Mouse (Mus musculus) forebrain, embryonic 14.5 days (tissue): ENCODE measurements around the gene Musk. TPM values are rescaled to one million over a fixed set of nuclear protein-coding genes. Genes with fewer than 3 reads are reported as not detected.
A peak's percentile ranks its signal among the peaks of the same experiment; 100 is the strongest.

Experiments
- ATAC-seq: fragments of 200-750 bp; cut with Nextera tagmentation; 2 replicates; pipeline ENCODE4 v1.8.0; 2017; ENCODE audit warnings: mild to moderate bottlenecking, moderate library complexity
- DNase-seq: peaks from one replicate; pipeline ENCODE4 v3.0.0-alpha.2; 2015; ENCODE audit warnings: low spot score
- H3K27ac ChIP-seq: fragments of 300-500 bp; sonication (generic); 2 replicates; pipeline ENCODE4 v1.5.1; 2014; ENCODE audit warnings: low read depth, mild to moderate bottlenecking, control low read depth, low read length, moderate library complexity
- H3K27me3 ChIP-seq: fragments of 300-500 bp; sonication (generic); replicated peaks from 2 replicates; pipeline ENCODE4 v1.6.1; 2014; ENCODE audit warnings: low read length, control low read depth, mixed read lengths; ENCODE audit not compliant: control insufficient read depth, insufficient read depth
- H3K36me3 ChIP-seq: fragments of 300-500 bp; sonication (generic); 2 replicates; pipeline ENCODE4 v1.6.1; 2014; ENCODE audit warnings: low read length, control low read depth; ENCODE audit not compliant: control insufficient read depth, insufficient read depth
- H3K4me1 ChIP-seq: fragments of 300-500 bp; sonication (generic); 2 replicates; pipeline ENCODE4 v1.6.1; 2014; ENCODE audit warnings: antibody characterized with exemption, low read length, control low read depth; ENCODE audit not compliant: control insufficient read depth, insufficient read depth
- H3K4me2 ChIP-seq: fragments of 300-500 bp; sonication (generic); 2 replicates; pipeline ENCODE4 v1.6.1; 2014; ENCODE audit warnings: mild to moderate bottlenecking, control low read depth, low read length
- H3K4me3 ChIP-seq: fragments of 300-500 bp; sonication (generic); 2 replicates; pipeline ENCODE4 v1.5.1; 2014; ENCODE audit warnings: low read depth, low read length, control low read depth
- H3K9ac ChIP-seq: fragments of 300-500 bp; sonication (generic); 2 replicates; pipeline ENCODE4 v1.6.1; 2014; ENCODE audit warnings: mild to moderate bottlenecking, low read length, control low read depth, moderate library complexity
- H3K9me3 ChIP-seq: fragments of 300-500 bp; sonication (generic); replicated peaks from 2 replicates; pipeline ENCODE4 v1.6.1; 2016; ENCODE audit warnings: low read length, control low read depth, mixed read lengths; ENCODE audit not compliant: control insufficient read depth
- WGBS: fragments of 180-500 bp; shearing (Covaris S2); extraction: QIAGEN DNeasy Blood & Tissue Kit; methylation state at CpG from one replicate; pipeline ENCODE4 v1.1.7; 2014; 5-methylcytosine and 5-hydroxymethylcytosine counted together
- polyA plus RNA-seq: library from polyadenylated mRNA; unstranded; fragments of >200 nt; fragmentation: Nextera tagmentation; extraction: Ambion mirVana; gene quantifications from 2 replicates; pipeline ENCODE4 v1.2.1, GENCODE M21; 2014

Gene Musk
- polyA plus RNA-seq, 1 experiment from 2014 or later: not detected

- Histone ChIP-seq H3K27ac (no peak overlapping the region), H3K9me3 (no peaks in the 10 kb centered on the region), H3K36me3 (no peaks in the 10 kb centered on the region), H3K9ac (no peak overlapping the region), H3K27me3 (no peaks in the 10 kb centered on the region), H3K4me3 (no peak overlapping the region), H3K4me2 (no peak overlapping the region), H3K4me1 (no peaks in the 10 kb centered on the region)
- ATAC-seq (no peak), DNase-seq (no peak)
- WGBS: 90% methylated on average over 6 of the region's 6 CpGs
Observed at GRCm38 (mm10) chr4:58365321-58365720, 79.6 kb downstream of the Musk start.

- 84% methylated on average over 1 of the region's 1 CpGs for WGBS
- no peaks in the 10 kb centered on the region for H3K9me3 ChIP-seq
Observed at GRCm38 (mm10) chr4:58371106-58371505, 85.3 kb downstream of the Musk start.

DNA sequence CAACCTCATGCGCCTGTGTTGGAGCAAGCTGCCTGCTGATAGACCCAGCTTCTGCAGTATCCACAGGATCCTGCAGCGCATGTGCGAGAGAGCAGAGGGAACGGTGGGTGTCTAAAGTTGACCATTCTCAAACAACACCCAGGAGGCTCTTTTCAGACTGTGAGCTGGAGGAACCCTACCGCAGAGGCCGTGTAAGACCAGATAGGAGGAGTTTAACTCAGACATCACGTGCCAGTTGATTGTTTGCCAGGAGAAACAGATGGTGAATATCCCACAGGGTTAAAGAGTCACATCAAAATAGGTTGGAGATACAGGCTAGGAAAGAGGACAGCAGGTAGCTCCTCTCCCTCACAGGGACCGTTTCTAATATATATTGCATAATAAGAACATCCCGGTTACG lies 87.8 kb downstream of the Musk start:
- Histone ChIP-seq H3K4me2 (no peak overlapping the region), H3K9me3 (no peaks in the 10 kb centered on the region), H3K36me3 (no peaks in the 10 kb centered on the region), H3K4me1 (no peaks in the 10 kb centered on the region), H3K27me3 (no peaks in the 10 kb centered on the region), H3K4me3 (no peak overlapping the region), H3K27ac (no peak overlapping the region), H3K9ac (no peak overlapping the region)
- ATAC-seq (no peak), DNase-seq (no peak)
- 92% methylated on average over 10 of the region's 10 CpGs for WGBS

More at GRCm38 (mm10) chr4:58371106-58371505, 85.3 kb downstream of the Musk start:
- Histone ChIP-seq H3K9ac (no peak overlapping the region), H3K36me3 (no peaks in the 10 kb centered on the region), H3K4me2 (no peak overlapping the region), H3K27me3 (no peaks in the 10 kb centered on the region), H3K27ac (no peak overlapping the region), H3K4me3 (no peak overlapping the region), H3K4me1 (no peaks in the 10 kb centered on the region)
- ATAC-seq (no peak), DNase-seq (no peak)

DNA sequence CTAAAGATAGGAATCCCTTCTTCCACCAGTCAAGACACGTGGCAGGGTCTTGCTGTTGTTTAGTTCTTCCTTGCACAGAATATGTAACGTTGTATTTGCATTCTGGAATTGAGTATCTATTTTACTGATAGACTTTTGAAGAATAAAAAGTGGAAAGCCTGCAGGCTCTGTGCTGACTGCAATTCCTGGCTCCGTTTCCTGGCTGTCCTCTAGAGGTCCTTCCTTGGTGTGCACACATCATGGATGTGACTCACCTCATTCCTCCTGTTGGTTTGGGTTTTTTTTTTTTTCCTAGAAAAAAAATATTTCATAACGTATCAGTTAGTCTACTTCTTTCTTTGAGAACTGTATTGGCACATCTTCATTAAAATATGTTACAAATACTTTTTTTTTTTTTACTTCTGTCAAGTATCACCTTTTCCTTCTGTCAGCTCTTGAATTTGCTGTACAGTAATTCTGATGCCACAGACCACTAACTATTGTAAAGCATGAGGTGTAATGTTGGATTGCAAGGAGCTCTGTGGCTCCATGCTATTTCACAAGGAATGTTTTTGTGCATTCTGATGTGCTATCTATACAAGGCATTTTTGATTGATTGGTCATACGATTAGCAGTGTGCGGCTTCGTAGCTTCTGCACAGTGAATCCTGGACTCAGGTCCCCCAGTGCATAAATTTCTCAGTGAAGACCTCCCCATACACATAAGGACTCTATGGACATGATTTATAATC lies 88.5 kb downstream of the Musk start:
- no peak overlapping the region for H3K4me2 ChIP-seq
- DNase-seq (no peak), ATAC-seq (no peak)
- no peak overlapping the region for H3K9ac ChIP-seq
- H3K4me1 ChIP-seq: no peaks in the 10 kb centered on the region
- no peak overlapping the region for H3K27ac ChIP-seq
- H3K4me3 ChIP-seq: no peak overlapping the region
- no peaks in the 10 kb centered on the region for H3K27me3 ChIP-seq
- H3K9me3 ChIP-seq: no peaks in the 10 kb centered on the region
- 89% methylated on average over 7 of the region's 7 CpGs for WGBS
- H3K36me3 ChIP-seq: no peaks in the 10 kb centered on the region

DNA sequence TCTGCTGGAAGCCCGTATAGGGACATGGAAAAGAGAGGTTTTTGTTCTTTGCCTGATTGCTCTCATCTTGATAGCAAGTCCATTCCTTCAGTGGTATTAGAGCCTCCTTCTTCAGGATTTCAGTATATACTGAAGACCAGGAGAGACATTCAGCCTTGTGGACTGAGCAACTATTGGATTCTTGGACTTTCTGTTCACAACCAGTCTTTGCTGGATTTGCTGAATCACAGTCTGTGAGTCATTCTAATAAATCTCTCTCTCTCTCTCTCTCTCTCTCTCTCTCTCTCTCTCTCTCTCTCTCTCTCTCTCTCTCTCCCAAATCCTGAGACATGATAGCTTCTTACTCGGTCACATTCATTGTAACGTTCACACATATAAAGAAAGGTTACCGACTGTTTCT lies 93.4 kb downstream of the Musk start:
- H3K4me2 ChIP-seq: no peak overlapping the region
- no peak overlapping the region for H3K4me3 ChIP-seq
- no peaks in the 10 kb centered on the region for H3K27me3 ChIP-seq
- H3K9me3 ChIP-seq: no peaks in the 10 kb centered on the region
- H3K4me1 ChIP-seq: no peaks in the 10 kb centered on the region
- ATAC-seq (no peak), DNase-seq (no peak)
- no peaks in the 10 kb centered on the region for H3K36me3 ChIP-seq
- 88% methylated on average over 4 of the region's 4 CpGs for WGBS
- no peak overlapping the region for H3K9ac ChIP-seq
- H3K27ac ChIP-seq: no peak overlapping the region

GRCm38 (mm10) chr4:58400861-58401341 lies 115.1 kb downstream of the Musk start:
- Histone ChIP-seq H3K9ac (no peak overlapping the region), H3K27me3 (no peaks in the 10 kb centered on the region), H3K36me3 (no peaks in the 10 kb centered on the region), H3K4me2 (no peak overlapping the region), H3K9me3 (no peaks in the 10 kb centered on the region), H3K27ac (no peak overlapping the region), H3K4me3 (no peak overlapping the region), H3K4me1 (no peaks in the 10 kb centered on the region)
- peak; percentile 81 for DNase-seq
- peak; percentile 76; the same call in 1 of the 2 replicates for ATAC-seq
- WGBS: 81% methylated on average over 12 of the region's 12 CpGs

DNA sequence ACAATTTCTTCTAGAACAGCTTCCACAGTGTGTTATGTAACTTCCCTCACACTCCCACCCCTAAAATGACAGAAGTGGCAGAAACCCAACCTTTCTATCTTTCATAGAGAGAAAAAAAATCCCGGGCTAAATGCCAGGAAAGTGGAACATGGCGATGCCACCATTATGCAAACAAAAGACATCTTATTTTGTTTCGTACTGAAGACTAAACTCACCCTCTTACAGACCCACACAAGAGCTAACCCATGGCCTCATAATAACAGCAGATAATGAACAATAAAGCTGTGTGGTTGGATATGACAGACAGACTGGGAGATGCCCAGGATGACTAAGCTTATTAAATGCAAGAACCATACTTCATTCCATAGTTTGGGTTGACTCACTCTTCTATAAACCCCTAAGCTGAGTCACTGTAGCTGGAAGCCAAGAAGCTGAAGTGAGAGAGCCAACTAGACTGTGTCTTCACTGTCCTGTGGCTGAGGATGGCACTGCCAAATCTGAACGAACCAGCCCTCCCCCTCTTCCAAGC lies 116.3 kb downstream of the Musk start:
- no peak overlapping the region for H3K4me3 ChIP-seq
- H3K9me3 ChIP-seq: no peaks in the 10 kb centered on the region
- no peaks in the 10 kb centered on the region for H3K4me1 ChIP-seq
- DNase-seq: peak; percentile 52
- no peak overlapping the region for H3K9ac ChIP-seq
- no peaks in the 10 kb centered on the region for H3K27me3 ChIP-seq
- H3K4me2 ChIP-seq: no peak overlapping the region
- no peak for ATAC-seq
- 73% methylated on average over 4 of the region's 4 CpGs for WGBS
- H3K27ac ChIP-seq: no peak overlapping the region
- no peaks in the 10 kb centered on the region for H3K36me3 ChIP-seq

DNA sequence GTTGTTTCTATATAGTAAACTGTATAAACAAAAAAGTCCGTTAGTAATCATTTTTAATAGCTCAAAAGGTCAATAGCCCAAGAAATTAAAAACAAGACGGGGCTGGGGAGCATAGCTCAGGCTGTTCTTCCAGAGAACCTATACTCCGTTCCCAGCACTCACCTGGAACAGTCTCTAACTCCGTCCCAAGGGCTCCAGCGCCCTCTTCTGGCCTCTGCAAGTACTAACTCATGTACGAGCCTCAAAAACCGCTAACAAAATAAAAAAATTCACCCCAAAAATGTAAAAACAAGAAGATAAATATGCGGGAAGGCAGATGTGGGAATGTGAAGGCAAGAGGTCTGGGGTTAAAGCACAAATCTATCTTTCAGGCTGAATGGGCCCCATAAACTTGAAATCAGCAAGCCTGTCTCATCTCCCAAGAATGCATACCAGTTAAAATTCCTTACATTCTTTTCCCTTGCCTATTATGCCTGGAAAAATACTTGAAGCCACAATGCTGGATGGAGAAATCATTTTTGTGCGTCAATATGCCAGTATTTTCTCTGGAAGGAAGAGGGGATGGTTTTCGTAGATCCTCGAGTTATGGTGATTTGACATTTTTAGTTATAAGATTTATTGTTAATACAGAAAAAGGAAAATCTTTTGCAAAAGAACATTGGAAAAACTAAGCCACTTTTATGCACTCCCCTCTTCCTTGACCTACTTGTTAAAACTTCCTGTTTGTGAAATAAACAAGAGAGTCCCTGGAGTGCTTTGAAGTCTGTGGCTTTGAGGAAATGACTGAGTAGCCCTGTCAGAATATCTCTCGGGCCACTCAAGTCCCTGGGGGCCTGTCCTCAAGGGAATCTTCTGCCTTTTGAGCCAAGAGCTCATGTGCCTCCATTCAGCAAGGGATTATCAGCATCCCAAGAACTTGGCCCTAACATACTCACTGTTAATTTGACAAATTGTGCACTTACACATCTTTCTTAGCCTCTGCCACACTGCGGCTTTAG lies 127.7 kb downstream of the Musk start:
- H3K9me3 ChIP-seq: no peaks in the 10 kb centered on the region
- 84% methylated on average over 13 of the region's 13 CpGs for WGBS
- no peaks in the 10 kb centered on the region for H3K27me3 ChIP-seq
- H3K9ac ChIP-seq: no peak overlapping the region
- ATAC-seq: no peak
- H3K36me3 ChIP-seq: no peaks in the 10 kb centered on the region
- no peak overlapping the region for H3K27ac ChIP-seq
- H3K4me2 ChIP-seq: no peak overlapping the region
- no peaks in the 10 kb centered on the region for H3K4me1 ChIP-seq
- no peak overlapping the region for H3K4me3 ChIP-seq
- no peak for DNase-seq
